Mouse (Mus musculus): ENCODE measurements around the gene Prune1. TPM values are rescaled to one million over a fixed set of nuclear protein-coding genes. Genes with fewer than 3 reads are reported as not detected.

Prune1 gene
- polyA plus RNA-seq, 1 experiment from 2014 or later: 25.7 TPM

DNA sequence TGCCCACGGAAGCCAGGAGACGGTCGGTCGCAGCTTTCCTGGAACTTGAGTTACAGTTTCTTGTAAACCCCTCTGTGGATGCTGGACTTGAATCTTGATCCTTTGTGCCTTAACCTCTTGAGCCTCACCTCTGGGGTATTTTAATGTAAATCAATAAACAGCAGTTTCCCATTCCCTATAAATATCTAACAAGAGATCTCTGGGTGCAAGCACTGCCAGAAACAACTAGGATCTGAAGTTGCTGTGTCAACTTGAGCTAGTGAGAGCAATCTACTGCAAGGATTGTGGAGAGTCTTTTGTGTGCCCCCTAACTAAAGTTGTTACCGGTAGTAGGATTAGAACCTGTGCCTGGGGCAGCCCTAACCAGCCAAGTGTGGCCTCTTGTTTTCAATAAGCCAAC, 3.5 kb upstream of the Prune1 start:
- H3K9ac ChIP-seq: no peak overlapping the region
- 93% methylated on average over 5 of the region's 5 CpGs for WGBS
- H3K9me3 ChIP-seq: no peaks in the 10 kb centered on the region
- no peak overlapping the region for H3K27ac ChIP-seq
- H3K4me2 ChIP-seq (replicated peaks): no peak overlapping the region
- H3K36me3 ChIP-seq: peaks cover 27% of the 10 kb centered on the region
- no peak overlapping the region for H3K4me3 ChIP-seq
- no peak for ATAC-seq (ENCODE audit: insufficient number of reproducible peaks, insufficient read depth, low FRiP score, low TSS enrichment)
- H3K27me3 ChIP-seq: no peaks in the 10 kb centered on the region
- H3K4me1 ChIP-seq: peaks cover 16% of the 10 kb centered on the region

DNA sequence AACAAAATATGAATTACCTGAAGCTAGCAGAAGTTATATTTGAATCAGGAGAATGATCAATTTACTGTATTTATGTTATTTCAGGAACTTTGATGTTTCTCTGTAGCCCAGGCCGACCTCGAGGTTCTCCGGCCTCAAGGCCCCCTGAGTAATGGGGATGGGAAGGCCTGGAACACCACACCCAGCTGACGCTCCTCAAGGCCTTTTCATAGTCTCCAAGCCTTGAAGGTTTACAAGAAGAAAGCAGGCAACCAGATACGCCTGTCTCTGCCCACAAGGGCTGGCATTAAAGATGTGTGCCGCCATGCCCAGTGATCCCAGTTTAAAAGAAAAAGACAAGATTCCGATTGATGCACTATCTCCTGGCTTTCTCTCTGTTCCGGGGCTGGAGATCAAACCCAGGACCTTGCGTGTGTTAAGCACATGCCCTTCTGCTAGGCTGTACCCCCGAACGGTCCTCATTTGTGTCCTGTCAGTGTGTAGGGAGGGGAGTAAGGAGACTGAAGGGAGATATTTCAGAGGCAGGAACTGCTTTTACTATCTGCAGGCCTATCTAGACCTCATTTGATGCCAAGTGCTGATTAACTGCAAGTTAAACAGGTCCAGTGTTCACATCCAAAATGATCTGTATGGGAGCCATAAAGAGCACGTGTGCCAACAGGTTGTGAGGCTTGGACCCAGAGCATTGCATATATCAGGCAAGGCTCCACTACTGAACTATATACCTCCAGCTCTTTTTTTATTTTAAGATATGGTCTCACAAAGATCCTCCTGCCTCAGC, 2.8 kb upstream of the Prune1 start:
- peaks cover 20% of the 10 kb centered on the region for H3K36me3 ChIP-seq
- 87% methylated on average over 12 of the region's 12 CpGs for WGBS
- H3K27me3 ChIP-seq: no peaks in the 10 kb centered on the region
- no peak for ATAC-seq (ENCODE audit: insufficient number of reproducible peaks, insufficient read depth, low FRiP score, low TSS enrichment)
- H3K9me3 ChIP-seq: no peaks in the 10 kb centered on the region
- H3K9ac ChIP-seq: no peak overlapping the region
- peak overlapping the region; percentile 72 for H3K4me3 ChIP-seq
- peaks cover 17% of the 10 kb centered on the region for H3K4me1 ChIP-seq
- H3K4me2 ChIP-seq (replicated peaks): peak overlapping the region; percentile 74
- no peak overlapping the region for H3K27ac ChIP-seq

DNA sequence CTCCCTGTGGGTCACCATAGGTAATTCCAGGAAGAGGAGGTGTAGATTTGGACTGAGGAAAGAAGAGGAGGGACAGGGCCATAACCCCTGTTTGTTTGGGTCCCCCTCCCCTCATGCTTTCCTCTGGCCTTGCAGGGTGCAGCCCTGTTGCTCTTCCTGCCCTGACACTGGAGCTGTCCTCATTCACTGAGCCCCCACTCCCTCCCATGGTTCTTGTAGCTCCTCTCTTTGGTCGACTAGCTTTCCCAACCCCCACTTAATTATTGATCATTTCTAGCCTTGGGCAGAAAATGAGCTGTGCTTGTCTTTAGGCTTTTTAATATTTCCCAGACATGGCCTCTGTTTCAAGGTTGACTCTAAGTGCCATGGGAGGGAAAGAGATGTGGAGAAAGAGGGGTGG, 2.2 kb upstream of the Prune1 start:
- Histone ChIP-seq H3K9me3 (no peaks in the 10 kb centered on the region), H3K36me3 (peaks cover 16% of the 10 kb centered on the region), H3K4me3 (peak overlapping the region; percentile 72), H3K4me1 (peaks cover 17% of the 10 kb centered on the region), H3K4me2 (replicated peaks) (peak overlapping the region; percentile 74), H3K9ac (peak overlapping the region; percentile 85; the same call in 1 of the 2 replicates), H3K27ac (peak overlapping the region; percentile 98), H3K27me3 (no peaks in the 10 kb centered on the region)
- WGBS: 7% methylated on average over 1 of the region's 1 CpGs
- ATAC-seq (ENCODE audit: insufficient number of reproducible peaks, insufficient read depth, low FRiP score, low TSS enrichment): no peak

DNA sequence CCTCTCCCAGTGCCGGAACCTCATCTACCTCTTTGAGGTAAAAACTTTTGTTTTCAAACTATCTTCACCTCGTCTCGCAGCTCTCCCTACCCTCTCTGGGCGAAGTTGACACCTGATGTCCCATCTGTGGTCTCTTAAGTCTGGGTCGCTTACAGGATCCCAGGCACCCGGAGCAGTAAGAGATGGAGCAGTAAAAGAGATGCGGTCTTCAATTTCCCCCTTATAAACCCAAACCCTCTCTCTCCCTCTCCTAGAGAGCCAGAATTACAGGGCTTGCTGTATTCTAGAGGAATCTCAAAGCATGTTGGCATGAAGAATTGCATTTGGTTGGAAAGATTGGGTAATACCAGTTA, 1.7 kb upstream of the Prune1 start:
- peak overlapping the region; percentile 85 for H3K9ac ChIP-seq
- H3K9me3 ChIP-seq: no peaks in the 10 kb centered on the region
- peak overlapping the region; percentile 98 for H3K27ac ChIP-seq
- under 1% methylated on average over 7 of the region's 7 CpGs for WGBS
- peak overlapping the region; percentile 74 for H3K4me2 ChIP-seq (replicated peaks)
- peaks cover 14% of the 10 kb centered on the region for H3K36me3 ChIP-seq
- ATAC-seq (ENCODE audit: insufficient number of reproducible peaks, insufficient read depth, low FRiP score, low TSS enrichment): no peak
- peaks cover 17% of the 10 kb centered on the region for H3K4me1 ChIP-seq
- peak overlapping the region; percentile 72 for H3K4me3 ChIP-seq
- no peaks in the 10 kb centered on the region for H3K27me3 ChIP-seq

DNA sequence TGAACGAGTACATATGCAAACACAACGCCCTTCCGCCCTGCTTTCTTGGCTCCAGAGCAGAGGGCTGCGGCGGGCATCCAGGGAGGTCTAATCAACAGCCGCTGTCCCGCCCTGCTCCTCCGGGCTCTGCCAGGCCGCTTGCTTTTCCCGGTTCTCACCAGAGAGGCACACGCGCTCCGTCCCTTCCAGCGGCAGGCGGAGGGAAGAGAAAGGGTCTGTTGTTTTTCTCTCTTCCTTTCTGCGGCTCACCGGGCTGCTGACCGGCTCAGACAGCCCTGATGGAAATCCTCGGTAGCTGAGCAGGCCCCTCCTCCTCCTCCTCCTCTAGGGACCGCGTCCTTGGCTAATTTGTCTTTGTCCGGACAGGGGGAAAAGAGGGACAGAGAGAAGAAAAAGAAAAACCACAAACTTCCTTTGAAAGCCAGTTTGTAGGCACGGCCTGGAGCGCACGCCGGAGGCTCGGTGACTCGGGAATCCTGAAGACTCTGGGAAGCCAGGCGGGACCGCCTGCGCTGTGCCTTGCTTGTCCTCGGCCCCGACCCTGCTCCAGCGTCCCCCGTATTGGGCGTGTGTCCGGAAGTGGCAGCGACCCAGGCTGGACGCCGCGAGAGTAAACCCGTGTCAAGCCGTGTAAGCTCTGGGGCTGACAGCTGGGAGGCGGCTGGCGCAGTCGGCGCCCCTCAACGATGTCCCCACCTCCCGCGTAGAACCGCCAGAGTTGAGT, 1.2 kb upstream of the Prune1 start:
- Histone ChIP-seq H3K27me3 (no peaks in the 10 kb centered on the region), H3K4me3 (peak overlapping the region; percentile 72), H3K36me3 (peaks cover 8% of the 10 kb centered on the region), H3K4me2 (replicated peaks) (peak overlapping the region; percentile 74), H3K27ac (peak overlapping the region; percentile 98), H3K4me1 (peaks cover 17% of the 10 kb centered on the region), H3K9me3 (no peaks in the 10 kb centered on the region), H3K9ac (peak overlapping the region; percentile 85)
- peak; percentile 61 for ATAC-seq (ENCODE audit: insufficient number of reproducible peaks, insufficient read depth, low FRiP score, low TSS enrichment)
- under 1% methylated on average over 48 of the region's 51 CpGs for WGBS

DNA sequence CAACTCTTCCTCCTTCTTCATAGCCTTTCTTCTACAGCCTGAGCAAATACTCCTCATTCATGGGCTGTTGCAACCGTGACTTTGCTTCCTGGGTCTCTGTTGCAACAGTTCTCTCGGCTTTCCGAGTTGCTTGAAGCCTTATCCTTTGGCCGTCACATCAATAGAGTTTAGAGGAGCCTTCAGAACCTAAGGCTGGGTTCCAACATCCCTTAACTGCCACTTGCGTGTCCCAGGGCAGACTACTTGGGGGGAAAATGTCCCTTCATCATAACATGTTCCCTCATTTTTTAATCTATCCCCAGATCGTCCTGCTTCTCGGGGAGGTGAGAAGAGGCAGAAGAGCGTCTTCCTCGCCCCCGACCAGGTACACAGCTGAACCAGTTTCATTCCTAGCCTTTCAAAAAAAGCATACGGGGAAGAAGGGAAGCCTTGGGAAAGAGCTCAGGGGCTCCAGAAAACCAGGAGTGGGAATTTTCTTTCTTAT, 547 bp upstream of the Prune1 start:
- Histone ChIP-seq H3K27ac (peak overlapping the region; percentile 98), H3K4me2 (replicated peaks) (peak overlapping the region; percentile 74), H3K36me3 (peaks cover 2% of the 10 kb centered on the region; the same call in 1 of the 2 replicates), H3K4me1 (peaks cover 17% of the 10 kb centered on the region), H3K27me3 (no peaks in the 10 kb centered on the region), H3K4me3 (peak overlapping the region; percentile 72), H3K9me3 (no peaks in the 10 kb centered on the region), H3K9ac (peak overlapping the region; percentile 85)
- no peak for ATAC-seq (ENCODE audit: insufficient number of reproducible peaks, insufficient read depth, low FRiP score, low TSS enrichment)
- WGBS: under 1% methylated on average over 11 of the region's 11 CpGs

DNA sequence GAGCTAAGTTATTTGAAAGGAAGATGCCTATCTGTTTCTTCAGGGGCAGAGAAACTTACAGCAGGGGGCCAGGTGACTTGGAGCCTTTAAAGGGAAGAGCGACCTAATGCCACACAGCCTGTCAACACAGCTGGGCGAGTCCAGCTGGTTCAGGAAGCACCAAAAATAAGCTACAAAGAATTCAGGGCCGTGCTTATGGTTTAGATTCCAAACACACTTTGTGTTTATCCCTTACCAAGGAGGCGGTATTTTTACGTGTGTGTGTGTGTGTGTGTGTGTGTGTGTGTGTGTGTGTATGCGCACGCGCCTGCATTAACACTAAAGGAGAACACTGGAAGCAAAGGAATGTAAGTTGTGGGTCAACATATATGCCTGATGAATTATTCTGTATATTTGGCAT, 1.1 kb downstream of the Prune1 start:
- Histone ChIP-seq H3K4me3 (peak overlapping the region; percentile 72), H3K9ac (peak overlapping the region; percentile 82), H3K9me3 (no peaks in the 10 kb centered on the region), H3K36me3 (no peaks in the 10 kb centered on the region), H3K27ac (peak overlapping the region; percentile 84), H3K4me2 (replicated peaks) (peak overlapping the region; percentile 74), H3K4me1 (peaks cover 17% of the 10 kb centered on the region), H3K27me3 (no peaks in the 10 kb centered on the region)
- no peak for ATAC-seq (ENCODE audit: insufficient number of reproducible peaks, insufficient read depth, low FRiP score, low TSS enrichment)
- 18% methylated on average over 8 of the region's 8 CpGs for WGBS

DNA sequence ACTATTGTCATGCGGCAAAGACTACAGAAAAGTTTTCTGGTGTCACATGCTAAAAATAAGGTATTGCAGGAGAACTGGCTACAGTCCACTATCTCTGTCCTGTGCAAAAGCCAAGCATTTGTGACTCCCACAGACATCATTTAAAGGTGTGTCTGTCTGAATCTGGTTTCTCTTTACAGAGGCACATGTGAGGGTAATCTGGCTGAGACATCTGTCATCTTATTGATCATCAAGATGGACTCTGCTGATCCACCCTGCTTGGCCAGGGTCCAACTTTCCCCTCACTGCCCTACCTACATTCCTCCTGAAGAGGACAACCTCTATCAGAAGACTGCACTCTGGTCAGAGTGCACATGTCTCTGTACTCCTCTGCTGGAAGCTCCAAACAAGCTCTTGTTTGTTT, 4.7 kb downstream of the Prune1 start:
- Histone ChIP-seq H3K27ac (no peak overlapping the region), H3K4me2 (replicated peaks) (no peak overlapping the region), H3K9ac (no peak overlapping the region), H3K4me3 (no peak overlapping the region), H3K9me3 (no peaks in the 10 kb centered on the region), H3K27me3 (no peaks in the 10 kb centered on the region), H3K36me3 (peaks cover 4% of the 10 kb centered on the region; the same call in 1 of the 2 replicates), H3K4me1 (peaks cover 4% of the 10 kb centered on the region; the same call in 1 of the 2 replicates)
- 91% methylated on average over 1 of the region's 1 CpGs for WGBS
- ATAC-seq (ENCODE audit: insufficient number of reproducible peaks, insufficient read depth, low FRiP score, low TSS enrichment): no peak

DNA sequence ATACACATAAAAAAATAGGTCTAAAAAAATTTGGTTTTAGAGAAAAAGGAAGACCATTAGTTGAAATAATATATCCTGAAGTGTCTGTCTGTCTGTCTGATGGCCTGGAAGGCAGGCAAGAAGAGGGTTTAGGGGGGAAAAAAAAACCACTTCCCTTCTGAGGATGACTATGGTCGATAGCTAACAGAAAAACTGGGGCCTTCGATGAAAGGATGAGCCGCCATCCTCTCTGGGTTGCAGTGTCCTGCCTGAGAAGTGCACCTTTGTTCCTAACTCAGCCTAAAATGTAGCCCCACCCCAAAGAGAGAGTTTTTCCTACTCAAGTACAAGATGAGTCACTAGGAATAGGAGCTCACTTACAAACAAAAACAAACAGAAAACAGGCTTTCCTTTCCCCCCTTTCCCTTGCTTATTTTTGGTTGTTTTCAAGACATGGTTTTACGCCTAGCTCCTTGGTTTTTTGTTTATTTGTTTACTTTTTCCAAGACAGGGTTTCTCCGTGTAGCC, 5.4 kb downstream of the Prune1 start:
- no peaks in the 10 kb centered on the region for H3K9me3 ChIP-seq
- WGBS: 70% methylated on average over 5 of the region's 5 CpGs
- H3K4me2 ChIP-seq (replicated peaks): no peak overlapping the region
- H3K27me3 ChIP-seq: no peaks in the 10 kb centered on the region
- no peak for ATAC-seq (ENCODE audit: insufficient number of reproducible peaks, insufficient read depth, low FRiP score, low TSS enrichment)
- peaks cover 4% of the 10 kb centered on the region; the same call in 1 of the 2 replicates for H3K4me1 ChIP-seq
- H3K4me3 ChIP-seq: no peak overlapping the region
- no peak overlapping the region for H3K27ac ChIP-seq
- H3K9ac ChIP-seq: no peak overlapping the region
- peaks cover 4% of the 10 kb centered on the region; the same call in 1 of the 2 replicates for H3K36me3 ChIP-seq

DNA sequence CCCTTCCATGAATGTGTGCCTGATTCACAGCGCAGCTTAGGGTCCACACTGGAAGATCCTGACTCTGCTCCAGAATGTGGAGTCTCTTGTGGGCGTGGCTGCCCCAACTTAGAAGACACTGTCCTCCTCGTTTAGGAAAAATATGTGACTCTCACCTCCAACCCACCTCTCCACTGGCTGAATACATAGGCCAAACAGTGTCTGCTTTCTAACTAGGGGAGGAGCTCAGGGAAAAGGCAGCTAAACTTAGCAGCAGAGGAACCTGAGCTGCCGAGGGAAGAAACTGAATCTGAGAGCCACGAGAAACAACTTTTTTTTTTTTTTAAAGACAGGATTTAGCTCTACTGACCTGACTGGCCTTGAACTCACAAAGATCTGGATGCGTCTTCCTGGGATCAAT, 6.7 kb downstream of the Prune1 start:
- Histone ChIP-seq H3K27me3 (no peaks in the 10 kb centered on the region), H3K4me3 (no peak overlapping the region), H3K4me2 (replicated peaks) (no peak overlapping the region), H3K4me1 (no peaks in the 10 kb centered on the region), H3K9me3 (no peaks in the 10 kb centered on the region), H3K9ac (no peak overlapping the region), H3K27ac (no peak overlapping the region), H3K36me3 (peaks cover 4% of the 10 kb centered on the region; the same call in 1 of the 2 replicates)
- no peak for ATAC-seq (ENCODE audit: insufficient number of reproducible peaks, insufficient read depth, low FRiP score, low TSS enrichment)
- 69% methylated on average over 6 of the region's 6 CpGs for WGBS

DNA sequence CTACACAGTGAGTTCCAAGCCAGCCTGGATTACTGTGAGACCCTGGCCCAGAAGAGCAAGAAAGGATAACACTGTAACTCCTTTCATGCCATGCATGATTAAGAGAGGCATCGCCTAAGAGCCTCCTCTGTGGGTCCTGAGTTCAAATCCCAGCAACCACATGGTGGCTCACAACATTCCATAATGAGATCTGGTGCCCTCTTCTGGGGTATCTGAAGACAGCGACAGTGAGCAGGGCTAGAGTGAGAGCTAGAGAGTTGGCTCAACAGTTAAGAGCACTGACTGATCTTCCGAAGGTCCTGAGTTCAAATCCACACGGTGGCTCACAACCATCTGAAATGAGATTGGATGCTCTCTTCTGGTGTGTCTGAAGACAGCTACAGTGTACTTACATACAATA, 7.4 kb downstream of the Prune1 start:
- no peak overlapping the region for H3K4me2 ChIP-seq (replicated peaks)
- H3K9ac ChIP-seq: no peak overlapping the region
- no peak for ATAC-seq (ENCODE audit: insufficient number of reproducible peaks, insufficient read depth, low FRiP score, low TSS enrichment)
- H3K9me3 ChIP-seq: no peaks in the 10 kb centered on the region
- 93% methylated on average over 4 of the region's 4 CpGs for WGBS
- peaks cover 4% of the 10 kb centered on the region; the same call in 1 of the 2 replicates for H3K36me3 ChIP-seq
- no peak overlapping the region for H3K4me3 ChIP-seq
- H3K27me3 ChIP-seq: no peaks in the 10 kb centered on the region
- no peaks in the 10 kb centered on the region for H3K4me1 ChIP-seq
- H3K27ac ChIP-seq: no peak overlapping the region

Data from embryonic facial prominence, embryonic 12.5 days (tissue).